Mouse (Mus musculus) C2C12 (cell line): Measurements from ENCODE around the gene Arhgef19.

Experiments used
- CEBPB ChIP-seq: IDR thresholded peaks from one replicate; pipeline ENCODE4 v1.6.1; 2011; ENCODE audit warnings: low read depth, mild to moderate bottlenecking, control low read depth, moderate library complexity
- CTCF ChIP-seq: IDR thresholded peaks from one replicate; pipeline ENCODE4 v1.5.1; 2011; ENCODE audit not compliant: control insufficient read depth, insufficient read depth, insufficient read length
- FOSL1 ChIP-seq: IDR thresholded peaks from one replicate; pipeline ENCODE4 v1.8.0; 2011; ENCODE audit warnings: mild to moderate bottlenecking, low read length; ENCODE audit not compliant: poor library complexity, insufficient read depth, severe bottlenecking
- MAX ChIP-seq: IDR thresholded peaks from one replicate; pipeline ENCODE4 v1.6.1; 2011; ENCODE audit warnings: mild to moderate bottlenecking, control low read depth
- USF1 ChIP-seq: IDR thresholded peaks from one replicate; pipeline ENCODE4 v1.6.1; 2011; ENCODE audit warnings: low read depth, mild to moderate bottlenecking, control low read depth, moderate library complexity

DNA sequence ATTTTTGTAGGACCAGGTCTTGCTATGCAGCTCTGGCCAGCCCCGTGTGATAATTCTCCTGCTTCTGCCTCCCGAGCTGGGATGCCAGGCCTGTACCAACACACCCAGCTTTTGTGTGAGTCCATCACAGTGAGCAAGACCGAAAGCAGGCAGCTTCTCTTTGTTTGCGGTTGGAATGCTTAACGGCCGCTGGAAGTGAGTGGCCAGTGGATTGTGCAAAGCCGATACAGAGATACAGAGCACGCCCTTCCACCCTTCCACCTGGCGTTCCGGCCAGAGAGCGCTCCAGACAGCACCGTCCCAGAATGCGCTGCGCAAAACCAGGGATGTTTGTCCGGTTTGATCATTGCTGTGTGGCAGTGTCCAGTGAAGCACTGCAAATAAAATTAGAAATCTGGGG lies 40.0 kb downstream of the Arhgef19 start:
- no peak for TF ChIP-seq CTCF
- no peak for TF ChIP-seq USF1
- peak; percentile 93 for TF ChIP-seq MAX
- TF ChIP-seq CEBPB: peak; percentile 93
- no peak for TF ChIP-seq FOSL1
